Mouse (Mus musculus): ENCODE data around the gene Eid2b.

GRCm38 (mm10) chr7:28321974-28322720 lies 44.6 kb downstream of the Eid2b start:
- TF ChIP-seq POLR2A (IDR thresholded peaks at IDR 0.05; ENCODE audit: control insufficient read depth in 1 of 2, insufficient read depth in 1 of 2, low read depth in 1 of 2, low read length in 2 of 2, poor library complexity in 1 of 2), result no peak
- TF ChIP-seq TCF12 (IDR thresholded peaks at IDR 0.05; ENCODE audit: low read depth, low read length), result no peak
- TF ChIP-seq E2F4 (IDR thresholded peaks at IDR 0.05; ENCODE audit: borderline replicate concordance, low read depth, low read length), result no peak
- no peak for TF ChIP-seq MAX (IDR thresholded peaks at IDR 0.05; ENCODE audit: low read length)
- no peak for TF ChIP-seq RCOR1 (IDR thresholded peaks at IDR 0.05; ENCODE audit: low read depth, low read length)
- TF ChIP-seq MYC (IDR thresholded peaks at IDR 0.05; ENCODE audit: low read depth, low read length), result no peak
- no peak for TF ChIP-seq ZNF384 (IDR thresholded peaks at IDR 0.05; ENCODE audit: low read depth, low read length)
- no peak for TF ChIP-seq EP300 (IDR thresholded peaks at IDR 0.05; ENCODE audit: low read depth in 1 of 2, low read length in 2 of 2)
- TF ChIP-seq CTCF (IDR thresholded peaks at IDR 0.05 in 2 of 3, conservative IDR thresholded peaks at IDR 0.05 in 1 of 3; ENCODE audit: control insufficient read depth in 1 of 3, insufficient read depth in 1 of 3, low read depth in 2 of 3, low read length in 3 of 3, poor library complexity in 1 of 3, severe bottlenecking in 1 of 3), result no peak
- no peak for TF ChIP-seq MAZ (IDR thresholded peaks at IDR 0.05; ENCODE audit: low read depth, low read length)
- TF ChIP-seq KAT2A (conservative IDR thresholded peaks at IDR 0.05; ENCODE audit: low read depth, low read length), result no peak
- TF ChIP-seq SIN3A (IDR thresholded peaks at IDR 0.05; ENCODE audit: low read length), result no peak
- no peak for TF ChIP-seq ELF1 (IDR thresholded peaks at IDR 0.05; ENCODE audit: low read depth, low read length)

Data from MEL (cell line).